Mouse (Mus musculus): ENCODE data around the gene Pepd. TPM values are rescaled to one million over a fixed set of nuclear protein-coding genes. Genes with fewer than 3 reads are reported as not detected.

Gene Pepd
- 45.4 and 49.6 TPM in 2 replicates for polyA plus RNA-seq (2016; fragmentation: Nextera tagmentation; extraction: Ambion mirVana)

DNA sequence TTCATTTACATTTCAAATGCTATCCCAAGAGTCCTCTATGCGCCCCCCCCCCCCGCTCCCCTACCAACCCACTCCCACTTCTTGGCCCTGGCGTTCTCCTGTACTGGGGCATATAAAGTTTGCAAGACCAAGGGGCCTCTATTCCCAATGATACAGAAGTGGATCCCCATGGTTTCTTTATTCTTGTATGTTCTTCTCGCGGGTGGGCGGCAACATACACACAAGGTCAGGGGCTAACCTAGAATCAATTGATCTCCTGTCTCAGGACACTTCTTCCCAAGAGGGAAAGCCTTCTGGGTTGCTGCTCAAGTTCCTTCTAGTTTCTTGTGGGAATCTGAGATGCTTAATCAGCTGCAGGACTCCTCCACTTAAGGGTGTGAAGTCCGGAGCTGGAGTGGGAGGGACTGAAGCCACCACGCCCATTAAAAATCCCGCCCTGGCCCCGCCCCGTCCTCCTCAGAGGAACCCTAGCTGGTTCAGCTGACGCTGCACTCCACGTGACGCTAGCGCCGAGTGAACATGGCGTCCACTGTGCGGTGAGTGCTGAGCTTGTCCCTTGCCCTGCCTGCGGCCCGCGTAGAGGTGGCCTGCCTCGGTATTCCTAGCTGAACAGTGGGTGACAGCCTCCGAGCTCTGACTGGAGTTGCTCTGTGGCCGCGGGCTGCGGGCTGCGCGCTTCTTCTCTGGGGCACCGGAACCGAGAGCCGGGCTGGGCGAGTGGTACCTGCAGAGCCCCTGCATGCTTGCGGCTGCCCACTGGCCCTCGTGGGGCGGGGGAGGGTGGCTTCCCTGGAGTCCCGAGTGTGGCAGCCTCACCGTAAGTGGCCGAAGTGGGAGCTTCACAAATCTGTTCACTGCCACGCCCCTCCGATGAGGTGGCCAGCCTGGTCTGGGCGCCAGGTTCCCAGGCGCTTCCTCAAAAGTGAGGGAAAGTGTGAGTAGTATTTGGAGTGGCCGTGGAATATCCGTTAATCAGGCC is at the start of gene Pepd:
Gene Pepd, plus strand, starts transcription at position 461 of the 979 bp plus-strand sequence.
- peak within 1 kb of the TSS; percentile 79 for H3K4me3 ChIP-seq
- H3K4me1 ChIP-seq: peaks cover 17% of the 10 kb centered on the region
- 7% methylated on average over 44 of the region's 44 CpGs for WGBS (ENCODE audit: insufficient replicate concordance)
- H3K9me3 ChIP-seq (replicated peaks): 0 out of 2 replicates have a peak, but pooled peaks cover 1% of the 10 kb centered on the region
- no peak within 1 kb of the TSS for H3K27ac ChIP-seq
- peak within 1 kb of the TSS; percentile 96 for H3K4me2 ChIP-seq
- H3K36me3 ChIP-seq: no peaks in the 10 kb centered on the region
- peak within 1 kb of the TSS; percentile 78 for H3K9ac ChIP-seq
- H3K27me3 ChIP-seq (replicated peaks): peaks cover 10% of the 10 kb centered on the region
- ATAC-seq: peak; percentile 95

DNA sequence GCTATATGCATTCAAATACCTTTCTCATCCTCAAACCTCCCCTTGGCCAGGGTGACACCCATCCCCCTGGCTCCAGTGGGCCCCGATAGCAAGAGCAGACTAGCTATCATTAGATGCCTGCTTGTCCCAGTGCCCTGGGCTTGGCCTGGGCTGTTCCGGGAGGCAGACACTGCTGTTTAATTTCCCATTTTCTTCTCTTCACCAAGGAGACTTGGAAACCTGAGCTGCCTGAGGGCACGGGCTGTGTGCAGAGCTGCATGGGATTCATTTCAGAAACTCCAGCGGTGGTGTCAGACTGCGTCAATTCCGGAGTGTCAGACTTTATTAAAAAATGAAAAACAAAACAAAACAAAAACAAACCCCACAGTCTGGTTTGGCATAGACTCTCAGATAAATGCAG is 44.9 kb upstream of the Pepd start:
- no peaks in the 10 kb centered on the region for H3K36me3 ChIP-seq
- H3K4me1 ChIP-seq: no peaks in the 10 kb centered on the region
- H3K4me3 ChIP-seq: no peak overlapping the region
- 72% methylated on average over 6 of the region's 6 CpGs for WGBS (ENCODE audit: insufficient replicate concordance)
- H3K27me3 ChIP-seq (replicated peaks): no peaks in the 10 kb centered on the region
- H3K9me3 ChIP-seq (replicated peaks): no peaks in the 10 kb centered on the region
- H3K4me2 ChIP-seq: no peak overlapping the region
- H3K9ac ChIP-seq: no peak overlapping the region
- no peak for ATAC-seq
- no peak overlapping the region for H3K27ac ChIP-seq

DNA sequence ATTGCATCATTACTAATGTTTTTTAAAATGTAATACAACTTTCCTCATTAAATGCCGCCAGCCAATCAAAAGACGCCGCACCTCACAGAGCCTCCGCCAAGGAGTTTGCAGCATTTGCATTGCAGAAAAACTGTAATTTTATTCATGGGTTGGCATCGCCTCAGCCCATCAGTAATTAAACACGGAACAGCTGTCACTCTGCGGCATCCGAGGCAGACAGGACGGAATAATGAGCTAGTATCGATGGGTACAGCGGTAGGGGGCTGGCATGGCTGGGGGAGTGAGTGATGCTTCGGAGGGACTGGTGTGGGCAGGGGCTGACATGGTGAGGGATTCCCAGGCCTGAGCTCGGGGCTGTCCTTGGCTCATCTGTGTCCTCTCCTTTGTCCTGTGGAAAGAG is 42.5 kb upstream of the Pepd start:
- H3K9me3 ChIP-seq (replicated peaks): no peaks in the 10 kb centered on the region
- no peak for ATAC-seq
- H3K27ac ChIP-seq: no peak overlapping the region
- H3K4me2 ChIP-seq: no peak overlapping the region
- H3K9ac ChIP-seq: no peak overlapping the region
- no peaks in the 10 kb centered on the region for H3K27me3 ChIP-seq (replicated peaks)
- 72% methylated on average over 13 of the region's 13 CpGs for WGBS (ENCODE audit: insufficient replicate concordance)
- H3K4me1 ChIP-seq: no peaks in the 10 kb centered on the region
- H3K4me3 ChIP-seq: no peak overlapping the region
- H3K36me3 ChIP-seq: no peaks in the 10 kb centered on the region

DNA sequence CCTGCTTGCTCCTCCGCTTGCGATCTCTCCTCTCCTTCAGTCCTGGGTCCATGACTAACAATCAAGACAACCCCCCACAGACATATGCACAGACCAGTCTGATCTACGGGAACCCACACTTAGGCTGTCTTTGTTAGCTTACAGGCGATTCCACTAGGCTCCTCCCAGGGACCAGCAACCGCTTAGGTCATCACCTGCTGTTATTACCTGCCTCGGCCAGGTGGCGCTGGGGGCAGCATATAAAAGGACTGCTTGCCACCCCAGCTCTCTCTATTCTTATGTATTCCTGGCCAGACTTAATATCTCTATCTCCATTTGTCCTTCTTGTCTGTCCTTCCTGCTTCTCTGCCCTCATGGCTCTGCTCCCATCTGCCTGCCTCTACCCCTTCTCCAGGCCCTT is 35.4 kb upstream of the Pepd start:
- Histone ChIP-seq H3K27me3 (replicated peaks) (no peaks in the 10 kb centered on the region), H3K4me3 (no peak overlapping the region), H3K9me3 (replicated peaks) (no peaks in the 10 kb centered on the region), H3K4me1 (no peaks in the 10 kb centered on the region), H3K27ac (no peak overlapping the region), H3K4me2 (no peak overlapping the region), H3K9ac (no peak overlapping the region), H3K36me3 (no peaks in the 10 kb centered on the region)
- ATAC-seq: no peak
- WGBS (ENCODE audit: insufficient replicate concordance): 55% methylated on average over 7 of the region's 7 CpGs

DNA sequence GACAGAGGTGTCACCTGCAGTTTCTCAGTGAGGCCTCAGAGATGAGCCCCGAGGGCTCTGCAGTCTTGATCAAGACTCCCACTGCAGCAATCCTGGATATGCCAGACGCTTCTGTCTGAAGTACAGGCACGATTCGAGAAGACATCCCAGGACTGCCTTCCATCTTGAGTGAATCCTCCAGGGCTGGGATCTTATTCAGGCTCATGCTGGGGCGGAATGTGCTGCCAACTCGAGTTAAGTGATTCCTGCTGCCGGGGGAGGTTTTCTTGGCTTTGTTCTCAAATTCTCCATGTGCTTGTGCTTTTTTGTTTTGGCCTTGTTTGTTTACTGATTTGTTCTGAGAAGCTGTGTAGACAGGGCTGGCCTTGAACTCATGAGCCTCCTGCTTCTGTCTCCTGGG is 34.4 kb upstream of the Pepd start:
- H3K36me3 ChIP-seq: no peaks in the 10 kb centered on the region
- no peaks in the 10 kb centered on the region for H3K9me3 ChIP-seq (replicated peaks)
- H3K27ac ChIP-seq: no peak overlapping the region
- no peaks in the 10 kb centered on the region for H3K4me1 ChIP-seq
- 57% methylated on average over 7 of the region's 7 CpGs for WGBS (ENCODE audit: insufficient replicate concordance)
- ATAC-seq: no peak
- no peaks in the 10 kb centered on the region for H3K27me3 ChIP-seq (replicated peaks)
- no peak overlapping the region for H3K9ac ChIP-seq
- H3K4me3 ChIP-seq: no peak overlapping the region
- no peak overlapping the region for H3K4me2 ChIP-seq

DNA sequence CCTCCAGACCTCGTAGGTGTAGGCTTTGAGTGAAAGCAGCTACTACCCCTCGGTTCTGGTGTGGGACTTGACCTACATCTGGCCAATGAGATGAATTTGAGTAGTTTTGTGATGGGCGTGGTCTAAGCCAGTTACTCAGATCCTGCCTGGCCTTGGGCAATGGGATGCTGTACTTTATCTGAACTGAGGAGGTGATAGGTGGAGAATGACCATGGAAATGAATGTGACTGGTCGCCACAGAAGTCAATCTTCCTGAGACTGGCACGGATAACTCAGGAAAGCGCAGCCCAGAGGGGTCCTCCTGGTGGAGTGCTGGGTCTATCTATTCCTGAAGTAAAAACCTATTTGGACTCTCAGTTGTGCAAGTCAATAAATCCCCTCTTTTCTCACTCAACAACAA is 23.7 kb upstream of the Pepd start:
- H3K27me3 ChIP-seq (replicated peaks): no peaks in the 10 kb centered on the region
- no peak for ATAC-seq
- 56% methylated on average over 6 of the region's 6 CpGs for WGBS (ENCODE audit: insufficient replicate concordance)
- no peak overlapping the region for H3K4me3 ChIP-seq
- no peaks in the 10 kb centered on the region for H3K36me3 ChIP-seq
- no peaks in the 10 kb centered on the region for H3K4me1 ChIP-seq
- no peak overlapping the region for H3K9ac ChIP-seq
- no peak overlapping the region for H3K27ac ChIP-seq
- no peaks in the 10 kb centered on the region for H3K9me3 ChIP-seq (replicated peaks)
- H3K4me2 ChIP-seq: no peak overlapping the region

DNA sequence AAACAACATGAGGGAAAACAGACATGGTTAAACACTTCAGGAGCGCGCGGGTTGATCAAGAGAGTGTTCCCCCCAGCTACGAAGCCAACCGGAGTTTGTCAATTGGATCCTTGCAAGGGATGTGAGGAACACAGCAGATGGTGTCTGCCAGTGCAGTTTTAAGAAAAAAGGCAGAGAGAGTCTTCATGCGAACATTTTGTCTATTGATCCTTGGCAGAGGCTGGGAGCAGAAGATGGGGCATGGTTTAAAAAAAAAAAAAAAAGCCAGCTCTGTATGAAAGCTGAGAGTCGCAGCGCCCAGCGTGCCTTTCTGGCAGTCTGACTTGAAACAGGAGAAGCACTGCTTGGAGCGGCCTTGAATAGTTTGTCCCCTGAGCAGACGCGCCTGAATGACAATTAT is 23.3 kb upstream of the Pepd start:
- no peaks in the 10 kb centered on the region for H3K9me3 ChIP-seq (replicated peaks)
- H3K9ac ChIP-seq: no peak overlapping the region
- 73% methylated on average over 12 of the region's 12 CpGs for WGBS (ENCODE audit: insufficient replicate concordance)
- H3K27me3 ChIP-seq (replicated peaks): no peaks in the 10 kb centered on the region
- H3K36me3 ChIP-seq: no peaks in the 10 kb centered on the region
- no peak overlapping the region for H3K27ac ChIP-seq
- no peak overlapping the region for H3K4me3 ChIP-seq
- no peaks in the 10 kb centered on the region for H3K4me1 ChIP-seq
- H3K4me2 ChIP-seq: no peak overlapping the region
- no peak for ATAC-seq

DNA sequence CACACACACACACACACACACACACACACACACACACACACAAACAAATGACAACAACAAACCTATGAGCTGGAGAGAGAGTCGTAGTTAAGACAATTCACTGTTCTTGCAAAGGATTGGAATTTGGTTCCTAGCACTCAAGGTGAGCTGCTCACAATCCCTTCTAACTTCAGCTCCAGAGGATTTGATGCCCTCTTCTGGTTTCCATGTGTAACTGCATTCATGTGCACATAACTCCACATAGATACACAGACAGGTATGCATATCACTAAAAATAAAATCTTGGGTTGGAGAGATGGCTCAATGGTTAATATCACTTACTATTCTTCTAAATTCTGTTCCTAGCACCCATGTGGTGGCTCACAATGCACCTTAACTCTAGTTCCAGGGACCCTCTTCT is 19.3 kb upstream of the Pepd start:
- ATAC-seq: no peak
- Histone ChIP-seq H3K4me2 (no peak overlapping the region), H3K36me3 (no peaks in the 10 kb centered on the region), H3K27me3 (replicated peaks) (peaks cover 16% of the 10 kb centered on the region; the same call in 1 of the 2 replicates), H3K4me3 (no peak overlapping the region), H3K4me1 (no peaks in the 10 kb centered on the region), H3K9me3 (replicated peaks) (no peaks in the 10 kb centered on the region), H3K27ac (no peak overlapping the region), H3K9ac (no peak overlapping the region)
- 91% methylated on average over 1 of the region's 1 CpGs for WGBS (ENCODE audit: insufficient replicate concordance)

DNA sequence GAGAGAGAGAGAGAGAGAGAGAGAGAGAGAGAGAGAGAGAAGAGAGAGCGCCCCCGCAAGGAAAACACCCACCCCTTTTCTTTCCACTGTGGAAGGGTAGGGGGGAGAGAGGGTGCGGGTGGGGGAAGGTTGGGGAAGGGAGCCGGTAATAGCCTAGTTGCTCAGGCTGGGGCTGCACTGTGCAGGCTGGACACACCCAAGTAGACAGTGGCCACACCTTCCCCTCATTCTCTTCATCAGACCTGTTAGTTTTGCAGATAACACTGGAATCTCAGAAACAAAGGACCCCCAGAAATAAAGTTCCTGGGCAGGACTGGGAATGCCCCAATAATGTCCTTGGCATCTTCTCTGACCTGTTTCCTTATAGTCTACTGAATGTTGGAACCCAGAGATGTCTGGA is 15.7 kb upstream of the Pepd start:
- ATAC-seq: no peak

DNA sequence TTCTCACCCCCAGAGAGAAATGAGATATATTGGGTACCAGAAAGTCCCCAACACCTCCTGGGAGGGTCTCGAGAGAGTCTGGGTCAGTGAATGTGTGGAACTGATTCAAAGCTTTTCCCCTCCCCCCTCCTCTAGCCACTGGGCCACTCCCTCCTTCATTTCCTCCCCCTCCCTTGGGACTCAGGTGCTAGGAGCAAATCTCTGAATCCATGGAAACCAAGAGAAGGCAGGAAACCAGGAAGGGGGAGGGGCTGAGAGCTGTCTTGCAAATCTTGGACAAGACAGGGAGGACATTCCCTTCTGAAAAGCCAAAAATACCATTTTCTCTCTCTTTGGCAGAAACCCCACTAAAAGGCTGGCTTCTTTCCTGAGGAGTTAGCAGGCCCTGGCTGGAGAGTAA is 15.1 kb upstream of the Pepd start:
- Histone ChIP-seq H3K36me3 (no peaks in the 10 kb centered on the region), H3K4me2 (no peak overlapping the region), H3K4me3 (no peak overlapping the region), H3K9me3 (replicated peaks) (no peaks in the 10 kb centered on the region), H3K27ac (no peak overlapping the region), H3K27me3 (replicated peaks) (peaks cover 22% of the 10 kb centered on the region; the same call in 1 of the 2 replicates), H3K4me1 (no peaks in the 10 kb centered on the region), H3K9ac (no peak overlapping the region)
- no peak for ATAC-seq
- 19% methylated on average over 1 of the region's 1 CpGs for WGBS (ENCODE audit: insufficient replicate concordance)

More for the DNA sequence above, 15.7 kb upstream of the Pepd start:
- Histone ChIP-seq H3K4me1 (no peaks in the 10 kb centered on the region), H3K4me2 (no peak overlapping the region), H3K9me3 (replicated peaks) (no peaks in the 10 kb centered on the region), H3K36me3 (no peaks in the 10 kb centered on the region), H3K27me3 (replicated peaks) (peaks cover 22% of the 10 kb centered on the region; the same call in 1 of the 2 replicates), H3K9ac (no peak overlapping the region), H3K4me3 (no peak overlapping the region), H3K27ac (no peak overlapping the region)
- 56% methylated on average over 4 of the region's 4 CpGs for WGBS (ENCODE audit: insufficient replicate concordance)

DNA sequence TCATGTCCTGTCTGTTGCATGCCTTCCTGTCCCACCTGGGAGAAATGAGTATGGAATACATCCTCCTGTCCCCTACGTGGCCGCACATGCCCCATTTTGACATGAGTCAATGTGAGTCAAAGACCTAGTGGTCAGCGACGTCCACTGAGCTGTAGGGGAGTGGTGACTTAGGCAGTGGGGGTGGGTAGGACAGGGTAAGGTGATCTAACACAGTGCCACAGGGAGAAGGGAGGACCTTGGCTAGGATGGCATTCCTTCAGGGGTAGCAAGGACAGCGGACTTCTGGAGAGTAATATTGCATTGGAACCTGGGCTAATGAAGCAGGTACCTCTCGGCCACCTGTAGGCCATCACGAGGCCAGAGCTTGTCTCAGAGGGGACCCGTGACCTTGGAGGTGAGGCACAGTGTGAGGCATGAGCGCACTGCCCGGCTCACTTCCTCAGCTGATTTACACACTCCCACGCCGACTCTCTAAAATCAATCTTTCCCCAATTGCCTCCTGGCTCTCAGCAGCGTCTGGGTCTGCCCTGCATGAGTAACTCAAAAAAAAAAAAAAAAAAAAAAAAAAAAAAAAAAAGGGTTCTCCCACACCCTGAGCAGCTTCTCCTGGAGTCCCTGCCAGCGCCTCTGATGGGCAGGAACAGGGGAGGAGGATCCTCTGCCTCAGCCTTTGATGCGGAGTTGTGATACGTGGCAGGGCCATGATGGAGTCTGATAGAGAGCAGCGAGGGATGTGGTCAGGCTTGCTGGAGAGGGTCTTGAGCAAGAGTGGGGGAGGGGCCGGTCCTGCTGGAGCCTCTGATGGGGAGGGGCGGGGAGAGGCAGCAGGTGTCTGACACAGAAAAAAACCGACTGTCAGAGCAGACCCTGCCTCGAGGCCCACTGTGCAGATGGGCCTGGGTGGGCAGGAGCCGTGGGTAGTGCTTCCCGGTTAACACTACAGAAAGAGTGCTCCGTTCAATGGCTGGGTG is 1.8 kb upstream of the Pepd start:
- Histone ChIP-seq H3K27me3 (replicated peaks) (peaks cover 10% of the 10 kb centered on the region), H3K27ac (no peak overlapping the region), H3K4me1 (peaks cover 17% of the 10 kb centered on the region), H3K9ac (no peak overlapping the region), H3K4me3 (no peak overlapping the region), H3K36me3 (no peaks in the 10 kb centered on the region), H3K4me2 (no peak overlapping the region), H3K9me3 (replicated peaks) (0 out of 2 replicates have a peak, but pooled peaks cover 3% of the 10 kb centered on the region)
- no peak for ATAC-seq
- 29% methylated on average over 24 of the region's 24 CpGs for WGBS (ENCODE audit: insufficient replicate concordance)

DNA sequence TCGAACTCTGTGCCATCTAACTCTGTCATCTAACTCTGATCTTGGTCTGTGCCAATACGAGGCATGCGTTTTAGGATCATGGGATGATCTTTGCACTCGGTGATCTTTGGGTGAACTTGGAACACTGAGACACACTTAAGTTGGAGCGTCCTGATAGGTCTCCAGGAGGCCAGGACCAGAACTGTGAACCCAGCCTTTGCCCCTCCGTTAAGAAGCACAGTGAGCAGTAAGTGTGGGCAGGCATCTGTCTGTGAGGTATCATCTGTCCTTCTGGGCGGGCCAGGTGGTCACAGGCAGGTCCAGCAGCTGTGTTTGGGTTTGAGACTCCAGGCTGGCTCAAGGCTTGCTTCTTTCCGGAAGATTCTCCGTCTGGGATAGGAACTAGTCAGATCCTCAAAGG is 1.8 kb downstream of the Pepd start:
- Histone ChIP-seq H3K4me2 (no peak overlapping the region), H3K4me1 (peaks cover 24% of the 10 kb centered on the region), H3K4me3 (no peak overlapping the region), H3K9ac (no peak overlapping the region), H3K36me3 (no peaks in the 10 kb centered on the region), H3K27ac (no peak overlapping the region), H3K9me3 (replicated peaks) (no peaks in the 10 kb centered on the region), H3K27me3 (replicated peaks) (peaks cover 10% of the 10 kb centered on the region)
- WGBS (ENCODE audit: insufficient replicate concordance): 79% methylated on average over 9 of the region's 9 CpGs
- ATAC-seq: no peak

Measured in liver, embryonic 12.5 days (tissue).